Mouse (Mus musculus): ENCODE results near the gene Cavin3.

DNA sequence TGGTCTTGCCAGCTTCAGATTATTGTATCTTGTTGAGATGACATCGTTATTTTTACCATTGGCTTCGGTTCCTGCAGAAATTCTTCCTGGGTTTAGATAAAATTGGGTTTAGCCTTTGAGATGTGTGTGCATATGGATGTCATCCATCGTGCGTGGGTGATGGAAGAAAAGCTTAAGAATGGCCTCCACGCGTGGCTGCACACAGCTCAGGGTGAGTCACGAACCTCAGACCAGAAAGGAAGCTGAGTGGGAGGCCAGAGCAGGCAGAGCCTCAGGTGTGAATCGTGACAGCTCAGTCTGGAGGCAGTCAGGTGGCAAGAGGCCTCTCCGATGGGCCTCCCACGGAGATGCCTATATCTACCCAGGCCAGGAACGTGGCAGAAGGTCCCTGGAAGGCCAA is 37.2 kb upstream of the Cavin3 start:
- no peak for TF ChIP-seq CTCF (conservative IDR thresholded peaks at IDR 0.05 in 1 of 2, IDR thresholded peaks at IDR 0.05 in 1 of 2; ENCODE audit: low read depth in 2 of 2, low read length in 2 of 2)
- TF ChIP-seq POLR2A (IDR thresholded peaks at IDR 0.05; ENCODE audit: low read depth, low read length), result no peak
- TF ChIP-seq USF2 (conservative IDR thresholded peaks at IDR 0.05; ENCODE audit: low read depth, low read length), result no peak
- TF ChIP-seq ETS1 (conservative IDR thresholded peaks at IDR 0.05; ENCODE audit: low read depth, low read length), result no peak
- no peak for TF ChIP-seq TBP (conservative IDR thresholded peaks at IDR 0.05; ENCODE audit: low read depth, low read length)

All from CH12.LX (cell line).